Mouse (Mus musculus) hindbrain, embryonic 14.5 days (tissue): Measurements from ENCODE around the gene Appbp2. TPM values are rescaled to one million over a fixed set of nuclear protein-coding genes. Genes with fewer than 3 reads are reported as not detected.
A peak's percentile ranks its signal among the peaks of the same experiment; 100 is the strongest.
"Not testable (repeated sequence)": the region's sequence is repeated elsewhere in the genome, so short reads cannot be mapped to it uniquely, and the experiment has no call there.

Experiments used
- ATAC-seq: fragments of 200-750 bp; cut with Nextera tagmentation; 2 replicates; pipeline ENCODE4 v1.8.0; 2017; ENCODE audit warnings: moderate number of reproducible peaks, mild to moderate bottlenecking, moderate TSS enrichment, moderate library complexity; ENCODE audit not compliant: low FRiP score
- DNase-seq: peaks from one replicate; pipeline ENCODE4 v3.0.0-alpha.2; 2015; ENCODE audit warnings: low spot score
- H3K27ac ChIP-seq: fragments of 300-500 bp; sonication (generic); 2 replicates; pipeline ENCODE4 v1.5.1; 2014; ENCODE audit warnings: mild to moderate bottlenecking, moderate library complexity
- H3K27me3 ChIP-seq: fragments of 300-500 bp; sonication (generic); 2 replicates; pipeline ENCODE4 v1.6.1; 2014; ENCODE audit warnings: mild to moderate bottlenecking, low read length, mixed read lengths; ENCODE audit not compliant: control insufficient read depth, insufficient read depth
- H3K36me3 ChIP-seq: fragments of 300-500 bp; sonication (generic); replicated peaks from 2 replicates; pipeline ENCODE4 v1.6.1; 2014; ENCODE audit not compliant: control insufficient read depth, insufficient read depth
- H3K4me1 ChIP-seq: fragments of 300-500 bp; sonication (generic); replicated peaks from 2 replicates; pipeline ENCODE4 v1.6.1; 2014; ENCODE audit warnings: antibody characterized with exemption, low read length, mixed read lengths; ENCODE audit not compliant: control insufficient read depth, insufficient read depth
- H3K4me2 ChIP-seq: fragments of 300-500 bp; sonication (generic); replicated peaks from 2 replicates; pipeline ENCODE4 v1.6.1; 2014; ENCODE audit warnings: mild to moderate bottlenecking, moderate library complexity
- H3K4me3 ChIP-seq: fragments of 300-500 bp; sonication (generic); replicated peaks from 2 replicates; pipeline ENCODE4 v1.5.1; 2014; ENCODE audit warnings: mild to moderate bottlenecking, low read length
- H3K9ac ChIP-seq: fragments of 300-500 bp; sonication (generic); 2 replicates; pipeline ENCODE4 v1.6.1; 2014
- H3K9me3 ChIP-seq: fragments of 300-500 bp; sonication (generic); 2 replicates; pipeline ENCODE4 v1.6.1; 2016; ENCODE audit warnings: low read length; ENCODE audit not compliant: control insufficient read depth
- WGBS: fragments of 180-500 bp; shearing (Covaris S2); extraction: QIAGEN DNeasy Blood & Tissue Kit; methylation state at CpG from one replicate; pipeline ENCODE4 v1.1.7; 2014; 5-methylcytosine and 5-hydroxymethylcytosine counted together
- polyA plus RNA-seq: library from polyadenylated mRNA; unstranded; fragments of >200 nt; fragmentation: Nextera tagmentation; extraction: Ambion mirVana; gene quantifications from 2 replicates; pipeline ENCODE4 v1.2.1, GENCODE M21; 2014

Appbp2 gene
- polyA plus RNA-seq, 1 experiment from 2014 or later, result 58.1 TPM

- ATAC-seq (no peak), DNase-seq (no peak)
- Histone ChIP-seq H3K4me3 (no peak overlapping the region), H3K27ac (no peak overlapping the region), H3K27me3 (no peaks in the 10 kb centered on the region), H3K9me3 (no peaks in the 10 kb centered on the region), H3K4me1 (0 out of 2 replicates have a peak, but pooled peaks cover 4% of the 10 kb centered on the region), H3K36me3 (no peaks in the 10 kb centered on the region), H3K4me2 (no peak overlapping the region), H3K9ac (no peak overlapping the region)
- 81% methylated on average over 4 of the region's 4 CpGs for WGBS
Observed at GRCm38 (mm10) chr11:85178413-85178812, 56.5 kb downstream of the Appbp2 start.

DNA sequence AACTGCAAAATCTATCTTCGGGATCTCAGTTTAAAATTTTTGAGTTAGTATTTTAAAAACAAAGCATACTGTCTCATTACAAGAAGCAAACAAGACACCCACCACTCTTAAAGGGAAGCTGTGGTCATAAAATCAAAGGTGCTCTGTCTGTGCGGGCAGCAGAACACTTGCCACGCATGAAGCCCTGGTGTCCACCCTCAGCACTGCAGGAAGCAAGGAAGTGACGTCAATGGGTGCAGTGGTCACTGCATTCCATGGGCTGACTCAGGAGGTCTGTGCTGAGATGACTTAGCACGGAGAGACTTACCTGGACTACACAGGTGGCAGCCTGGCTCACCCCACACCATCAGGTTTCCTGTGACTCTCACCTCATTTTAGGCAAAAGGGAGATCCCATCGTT, 57.2 kb downstream of the Appbp2 start:
- 83% methylated on average over 6 of the region's 6 CpGs for WGBS
- H3K9me3 ChIP-seq, result no peaks in the 10 kb centered on the region

DNA sequence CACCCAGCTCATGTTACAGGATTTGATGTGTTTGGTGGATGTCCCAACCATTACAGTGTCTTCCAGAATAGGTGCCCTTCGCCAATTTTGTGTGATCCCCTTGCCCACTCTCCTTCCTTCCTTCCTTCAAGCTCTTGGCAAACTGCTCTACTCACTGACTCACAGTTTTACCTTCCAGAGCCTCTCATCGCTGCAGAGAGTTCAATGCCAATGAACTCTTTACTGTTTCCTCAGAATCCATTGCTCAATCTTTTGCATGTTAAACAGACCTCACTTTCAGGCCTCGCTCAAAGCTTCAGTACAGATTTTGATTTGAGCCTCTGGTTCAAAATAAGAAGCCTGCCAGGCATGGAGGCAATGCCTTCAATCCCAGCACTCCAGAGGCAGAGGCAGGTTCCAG, 59.0 kb downstream of the Appbp2 start:
- DNase-seq, result no peak
- Histone ChIP-seq H3K27ac (no peak overlapping the region), H3K4me2 (no peak overlapping the region), H3K4me1 (no peaks in the 10 kb centered on the region), H3K27me3 (no peaks in the 10 kb centered on the region), H3K4me3 (no peak overlapping the region), H3K9ac (no peak overlapping the region), H3K9me3 (no peaks in the 10 kb centered on the region), H3K36me3 (no peaks in the 10 kb centered on the region)
- 85% methylated on average over 3 of the region's 3 CpGs for WGBS
- ATAC-seq, result no peak

More for the DNA sequence above, 57.2 kb downstream of the Appbp2 start:
- Histone ChIP-seq H3K4me1 (no peaks in the 10 kb centered on the region), H3K4me2 (no peak overlapping the region), H3K27me3 (no peaks in the 10 kb centered on the region), H3K9ac (no peak overlapping the region), H3K4me3 (no peak overlapping the region), H3K27ac (no peak overlapping the region), H3K36me3 (no peaks in the 10 kb centered on the region)
- DNase-seq (no peak), ATAC-seq (no peak)

- H3K4me1 ChIP-seq, result peaks cover 9% of the 10 kb centered on the region
- no peak overlapping the region for H3K9ac ChIP-seq
- no peak overlapping the region for H3K27ac ChIP-seq
- DNase-seq, result no peak
- H3K4me2 ChIP-seq, result no peak overlapping the region
- H3K36me3 ChIP-seq, result no peaks in the 10 kb centered on the region
- no peaks in the 10 kb centered on the region for H3K9me3 ChIP-seq
- no peak for ATAC-seq
- H3K4me3 ChIP-seq, result no peak overlapping the region
- 40% methylated on average over 2 of the region's 2 CpGs for WGBS
- no peaks in the 10 kb centered on the region for H3K27me3 ChIP-seq
Observed at GRCm38 (mm10) chr11:85170833-85171232, 64.1 kb downstream of the Appbp2 start.

- peak; percentile 75; the same call in 1 of the 2 replicates for ATAC-seq
- peak within 1 kb of the TSS; percentile 61 for H3K4me2 ChIP-seq
- H3K9me3 ChIP-seq, result no peaks in the 10 kb centered on the region
- H3K36me3 ChIP-seq, result no peaks in the 10 kb centered on the region
- peak; percentile 91 for DNase-seq
- H3K9ac ChIP-seq, result peak within 1 kb of the TSS; percentile 57
- no peak within 1 kb of the TSS for H3K27ac ChIP-seq
- H3K4me3 ChIP-seq, result peak within 1 kb of the TSS; percentile 20
- WGBS, result 14% methylated on average over 21 of the region's 21 CpGs
- H3K4me1 ChIP-seq, result peaks cover 9% of the 10 kb centered on the region
- no peaks in the 10 kb centered on the region for H3K27me3 ChIP-seq
Observed at GRCm38 (mm10) chr11:85170058-85170740, 64.7 kb downstream of the Appbp2 start, which contains the start of gene 1700125H20Rik. Gene 1700125H20Rik, plus strand, starts transcription at chr11:85170404.

GRCm38 (mm10) chr11:85167503-85167902, 67.4 kb downstream of the Appbp2 start:
- peaks cover 9% of the 10 kb centered on the region for H3K4me1 ChIP-seq
- H3K4me2 ChIP-seq, result no peak overlapping the region
- H3K9ac ChIP-seq, result no peak overlapping the region
- 92% methylated on average over 1 of the region's 1 CpGs for WGBS
- H3K4me3 ChIP-seq, result no peak overlapping the region
- H3K9me3 ChIP-seq, result no peaks in the 10 kb centered on the region
- no peak for ATAC-seq
- H3K27me3 ChIP-seq, result no peaks in the 10 kb centered on the region
- H3K36me3 ChIP-seq, result no peaks in the 10 kb centered on the region
- no peak for DNase-seq
- H3K27ac ChIP-seq, result no peak overlapping the region

DNA sequence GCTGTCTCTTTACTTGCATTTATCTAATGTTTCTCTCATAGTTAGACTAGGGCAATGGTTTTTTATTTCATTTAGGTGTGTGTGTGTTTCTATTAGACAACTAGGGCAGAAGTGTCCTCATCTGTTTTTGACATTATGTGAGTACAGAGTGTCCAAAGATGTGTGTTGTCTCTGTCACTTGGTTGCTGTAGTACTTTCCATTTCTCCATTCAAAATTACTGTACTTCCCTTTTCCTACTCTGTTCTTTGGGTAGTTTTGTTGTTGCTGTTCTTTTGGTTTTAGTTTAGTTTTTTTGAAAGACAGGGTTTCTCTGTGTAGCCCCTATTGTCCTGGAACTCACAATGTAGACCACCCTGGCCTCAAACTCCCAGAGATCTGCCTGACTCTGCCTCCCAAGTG, 70.6 kb downstream of the Appbp2 start:
- Histone ChIP-seq H3K36me3 (no peaks in the 10 kb centered on the region), H3K4me1 (no peaks in the 10 kb centered on the region), H3K4me3 (no peak overlapping the region), H3K9ac (no peak overlapping the region), H3K4me2 (no peak overlapping the region), H3K27ac (no peak overlapping the region), H3K27me3 (no peaks in the 10 kb centered on the region), H3K9me3 (no peaks in the 10 kb centered on the region)
- no peak for ATAC-seq
- DNase-seq, result no peak

- H3K27me3 ChIP-seq, H3K4me1 ChIP-seq, DNase-seq, H3K9ac ChIP-seq, H3K27ac ChIP-seq, ATAC-seq, H3K9me3 ChIP-seq, H3K36me3 ChIP-seq, H3K4me3 ChIP-seq, H3K4me2 ChIP-seq: not testable (repeated sequence)
- WGBS, result 100% methylated on average over 1 of the region's 1 CpGs
Observed at GRCm38 (mm10) chr11:85163014-85163413, 71.9 kb downstream of the Appbp2 start.

- Histone ChIP-seq H3K9me3 (no peaks in the 10 kb centered on the region), H3K9ac (no peak overlapping the region), H3K4me2 (no peak overlapping the region), H3K27ac (no peak overlapping the region), H3K36me3 (no peaks in the 10 kb centered on the region), H3K4me3 (no peak overlapping the region), H3K27me3 (no peaks in the 10 kb centered on the region), H3K4me1 (no peaks in the 10 kb centered on the region)
- DNase-seq (no peak), ATAC-seq (no peak)
- WGBS, result 73% methylated on average over 2 of the region's 2 CpGs
Observed at GRCm38 (mm10) chr11:85157301-85157700, 77.6 kb downstream of the Appbp2 start.
